Mouse (Mus musculus) lung, adult 2 months (tissue): ENCODE data around the gene Iqcb1.

ENCODE experiments used
- CTCF ChIP-seq: fragments of 200-500 bp; IDR thresholded peaks from 2 replicates; pipeline ENCODE4 v1.5.1; 2011; ENCODE audit warnings: mild to moderate bottlenecking, low read length, control low read depth; ENCODE audit not compliant: insufficient read depth
- POLR2A ChIP-seq: fragments of 200-500 bp; IDR thresholded peaks from 2 replicates; pipeline ENCODE4 v1.6.1; 2011; ENCODE audit warnings: low read depth, mild to moderate bottlenecking, control low read depth, low read length, borderline replicate concordance; ENCODE audit errors: extremely low read depth

GRCm38 (mm10) chr16:36874583-36875275 lies 46.5 kb downstream of the Iqcb1 start, which contains the start of the genes Eaf2 and Golgb1:
- TF ChIP-seq CTCF, result no peak
- TF ChIP-seq POLR2A, result peak; percentile 76; the same call in 1 of the 2 replicates
